Mouse (Mus musculus) cerebellum, adult 2 months (tissue): ENCODE results near the gene Otx2. TPM values are rescaled to one million over a fixed set of nuclear protein-coding genes. Genes with fewer than 3 reads are reported as not detected.

Source experiments
- DNase-seq, 2 experiments: peaks; one replicate each; pipeline ENCODE4 v3.0.0; 2021
- H3K27ac ChIP-seq: fragments of 200-500 bp; 2 replicates; pipeline ENCODE4 v1.5.1; 2012; ENCODE audit warnings: low read length, control low read depth, inconsistent platforms; ENCODE audit not compliant: insufficient read depth
- H3K27me3 ChIP-seq: fragments of 200-500 bp; 2 replicates; pipeline ENCODE4 v1.6.1; 2012; ENCODE audit warnings: inconsistent platforms, mild to moderate bottlenecking, low read length, moderate library complexity; ENCODE audit not compliant: control insufficient read depth, insufficient read depth
- H3K4me1 ChIP-seq: fragments of 200-500 bp; 2 replicates; pipeline ENCODE4 v1.6.1; 2011; ENCODE audit warnings: low read length; ENCODE audit not compliant: control insufficient read depth, insufficient read depth
- H3K4me3 ChIP-seq: fragments of 200-500 bp; replicated peaks from 2 replicates; pipeline ENCODE3; 2011; ENCODE audit warnings: mild to moderate bottlenecking, low read depth, low read length, control low read depth; ENCODE audit not compliant: insufficient read depth
- CTCF ChIP-seq: fragments of 200-500 bp; IDR thresholded peaks from 2 replicates; pipeline ENCODE4 v1.5.1; 2011; ENCODE audit warnings: low read depth, mild to moderate bottlenecking, control low read depth, low read length, moderate library complexity, borderline replicate concordance; ENCODE audit not compliant: insufficient read depth
- POLR2A ChIP-seq: fragments of 200-500 bp; IDR thresholded peaks from 2 replicates; pipeline ENCODE4 v1.6.1; 2011; ENCODE audit warnings: low read length, control low read depth, borderline replicate concordance; ENCODE audit not compliant: insufficient read depth
- WGBS: fragments of 180-500 bp; shearing (Covaris S2); methylation state at CpG from one replicate; pipeline ENCODE4 v1.1.7; 2018; 5-methylcytosine and 5-hydroxymethylcytosine counted together
- polyA plus RNA-seq: library from polyadenylated mRNA; depleted of rRNA; stranded (reverse); fragments of >200 nt; gene quantifications from 2 replicates; pipeline ENCODE4 v1.2.3, GENCODE M21; 2012

Otx2 gene
- polyA plus RNA-seq, 1 experiment: 9.9 TPM

DNA sequence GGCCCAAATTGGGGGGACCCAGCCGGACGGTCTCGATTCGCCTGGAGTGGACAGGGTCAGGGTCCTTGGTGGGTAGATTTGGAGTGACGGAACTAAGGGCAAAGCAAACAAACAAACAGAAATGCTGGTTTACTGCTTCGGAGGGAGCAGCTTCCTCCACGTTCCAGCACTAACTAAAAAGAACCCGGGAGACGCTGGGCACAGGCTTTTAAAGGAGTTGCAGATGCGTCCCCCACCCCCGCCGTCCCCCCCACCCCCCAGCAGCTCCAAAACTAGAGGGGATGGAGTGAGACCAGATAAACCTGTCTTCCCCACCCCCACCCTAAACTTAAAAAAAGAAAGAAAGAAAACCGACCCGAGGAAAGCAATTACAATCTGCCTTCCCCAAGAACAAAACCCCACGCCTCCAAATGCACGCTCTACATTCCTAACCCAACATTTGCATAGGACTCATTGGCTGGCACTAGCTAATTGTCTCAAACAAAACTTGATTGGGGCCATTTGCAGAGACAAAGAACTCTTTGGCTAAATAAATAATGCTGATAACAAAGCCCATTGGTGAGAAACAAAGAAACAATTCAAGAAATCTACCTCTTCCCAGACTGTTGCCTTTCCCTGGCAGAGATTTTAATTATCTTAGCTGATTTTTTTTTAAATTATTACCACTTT, 10.9 kb downstream of the Otx2 start:
- WGBS: 22% methylated on average over 16 of the region's 16 CpGs
- DNase-seq: no peak
- H3K27me3 ChIP-seq: peaks cover 3% of the 10 kb centered on the region; the same call in 1 of the 2 replicates
- H3K4me1 ChIP-seq: no peaks in the 10 kb centered on the region
- H3K4me3 ChIP-seq: peak overlapping the region; percentile 26
- TF ChIP-seq POLR2A (no peak), CTCF (no peak)
- H3K27ac ChIP-seq: no peak overlapping the region

DNA sequence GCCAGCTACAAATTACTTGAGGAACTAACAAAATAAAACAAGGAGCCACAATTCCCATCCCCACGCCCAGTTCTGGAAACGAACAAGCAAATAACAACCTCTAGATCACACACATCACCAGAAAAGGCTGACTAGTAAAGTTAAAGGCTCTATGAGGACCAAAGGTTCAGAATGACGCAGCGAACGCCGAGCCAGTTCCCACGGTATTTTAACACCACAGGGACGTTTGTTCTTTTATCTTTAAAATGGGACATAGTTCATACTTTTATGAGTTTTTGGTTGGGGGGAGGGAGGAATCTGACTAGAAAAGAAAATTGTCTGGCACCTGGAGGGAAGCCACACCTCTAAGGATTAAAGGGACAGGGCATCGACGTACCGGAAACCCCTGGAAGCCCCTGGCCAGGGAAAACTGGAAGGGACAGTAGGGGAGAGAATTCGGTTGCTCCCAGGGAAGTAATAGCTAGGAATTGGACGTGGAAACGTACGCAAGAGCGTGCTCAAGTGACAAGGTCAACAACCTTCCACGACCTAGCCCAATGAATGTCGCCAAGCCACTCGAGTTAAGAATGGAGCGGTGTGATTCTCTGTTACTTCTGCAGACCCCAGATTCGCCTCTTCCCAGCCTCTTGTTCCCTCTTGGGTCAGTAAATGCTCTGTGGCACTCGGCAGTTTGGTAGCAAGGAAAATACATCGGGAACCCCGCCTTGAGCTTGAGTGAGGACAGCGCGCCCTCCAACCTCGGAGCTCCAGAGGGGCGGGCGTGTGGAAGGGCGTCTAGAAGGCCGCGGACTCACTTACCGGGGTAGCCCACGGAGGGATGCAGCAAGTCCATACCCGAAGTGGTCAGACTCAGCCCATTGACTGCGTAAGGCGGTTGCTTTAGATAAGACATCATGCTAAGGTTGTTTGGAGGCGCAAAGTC, 11.7 kb downstream of the Otx2 start:
- TF ChIP-seq CTCF (no peak), POLR2A (no peak)
- Histone ChIP-seq H3K4me1 (no peaks in the 10 kb centered on the region), H3K27ac (no peak overlapping the region), H3K27me3 (peaks cover 3% of the 10 kb centered on the region; the same call in 1 of the 2 replicates), H3K4me3 (peak overlapping the region; percentile 26)
- DNase-seq: no peak
- WGBS: 41% methylated on average over 38 of the region's 38 CpGs

GRCm38 (mm10) chr14:48661151-48661550, 12.5 kb downstream of the Otx2 start:
- no peak for DNase-seq
- H3K27ac ChIP-seq: no peak overlapping the region
- H3K4me3 ChIP-seq: no peak overlapping the region
- H3K4me1 ChIP-seq: no peaks in the 10 kb centered on the region
- 50% methylated on average over 8 of the region's 8 CpGs for WGBS
- H3K27me3 ChIP-seq: peaks cover 1% of the 10 kb centered on the region; the same call in 1 of the 2 replicates
- TF ChIP-seq CTCF (no peak), POLR2A (no peak)

GRCm38 (mm10) chr14:48660593-48660992, 13.0 kb downstream of the Otx2 start:
- WGBS: 85% methylated on average over 4 of the region's 4 CpGs
- Histone ChIP-seq H3K27ac (no peak overlapping the region), H3K4me1 (no peaks in the 10 kb centered on the region), H3K27me3 (peaks cover 1% of the 10 kb centered on the region; the same call in 1 of the 2 replicates), H3K4me3 (no peak overlapping the region)
- TF ChIP-seq POLR2A (no peak), CTCF (no peak)
- no peak for DNase-seq

DNA sequence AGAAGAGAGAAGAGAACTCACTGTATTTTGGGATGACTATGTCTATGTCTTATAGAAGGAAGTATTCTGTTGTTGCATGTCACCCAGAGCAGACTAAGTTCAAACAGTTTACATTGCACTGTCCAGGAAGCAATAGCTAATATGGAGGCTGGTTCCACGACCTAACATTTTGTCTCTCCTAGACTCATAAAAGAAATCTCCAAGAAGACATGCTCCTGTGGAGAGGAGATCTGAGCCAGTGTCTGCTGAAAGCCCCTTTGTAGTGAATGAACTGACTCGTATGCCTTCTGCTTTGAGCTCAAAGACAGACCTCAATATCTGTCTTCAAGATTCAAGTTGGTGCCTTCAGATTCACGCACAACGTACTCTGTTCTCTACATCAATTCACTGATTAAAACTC, 14.0 kb downstream of the Otx2 start:
- 68% methylated on average over 4 of the region's 4 CpGs for WGBS
- Histone ChIP-seq H3K4me1 (no peaks in the 10 kb centered on the region), H3K27ac (no peak overlapping the region), H3K4me3 (no peak overlapping the region), H3K27me3 (peaks cover 3% of the 10 kb centered on the region; the same call in 1 of the 2 replicates)
- no peak for TF ChIP-seq CTCF
- TF ChIP-seq POLR2A: no peak
- DNase-seq: no peak

GRCm38 (mm10) chr14:48657241-48657640, 16.4 kb downstream of the Otx2 start:
- peaks cover 3% of the 10 kb centered on the region; the same call in 1 of the 2 replicates for H3K27me3 ChIP-seq
- TF ChIP-seq POLR2A (no peak), CTCF (no peak)
- H3K4me3 ChIP-seq: no peak overlapping the region
- H3K4me1 ChIP-seq: no peaks in the 10 kb centered on the region
- no peak overlapping the region for H3K27ac ChIP-seq
- no peak for DNase-seq
- 88% methylated on average over 6 of the region's 6 CpGs for WGBS

DNA sequence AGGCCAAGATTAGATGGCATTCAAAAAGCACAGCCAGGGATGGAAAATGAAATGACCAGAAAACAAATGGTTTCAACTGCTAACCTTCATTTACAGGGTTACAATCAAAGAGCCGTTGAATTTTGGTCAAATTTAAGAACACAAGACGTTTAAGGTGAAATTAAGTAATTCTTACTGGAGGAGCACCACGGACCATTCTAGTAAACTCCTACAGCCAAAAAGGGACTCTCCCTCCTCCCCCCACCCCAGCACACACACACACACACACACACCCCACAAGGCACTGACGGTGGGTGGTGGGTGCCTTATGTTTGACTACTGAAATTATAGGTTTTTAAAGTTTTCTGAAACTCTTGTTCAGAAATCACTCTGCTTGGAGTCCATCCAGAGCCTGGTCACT, 16.9 kb downstream of the Otx2 start:
- no peak for DNase-seq
- WGBS: 80% methylated on average over 4 of the region's 4 CpGs
- no peak for TF ChIP-seq CTCF
- TF ChIP-seq POLR2A: no peak
- Histone ChIP-seq H3K4me1 (no peaks in the 10 kb centered on the region; the same call in 1 of the 2 replicates), H3K27ac (no peak overlapping the region), H3K27me3 (peaks cover 2% of the 10 kb centered on the region; the same call in 1 of the 2 replicates), H3K4me3 (no peak overlapping the region)
